Mouse (Mus musculus) CH12.LX (cell line): ENCODE measurements at regions not wholly inside any gene's neighbourhood (a gene's known extent, or its start where the extent isn't known, plus 50 kb on each side); places are given as distances from the start of the nearest gene placed in this dataset.

Source experiments
- DNase-seq: peaks from one replicate; pipeline ENCODE4 v3.0.0-alpha.2; 2013; ENCODE audit errors: extremely low read depth
- H3K27ac ChIP-seq: 2 replicates; pipeline ENCODE4 v1.5.1; 2012; ENCODE audit warnings: low read depth, mild to moderate bottlenecking, control low read depth, moderate library complexity; ENCODE audit not compliant: insufficient read depth
- H3K27me3 ChIP-seq: replicated peaks from 2 replicates; pipeline ENCODE3; 2012; ENCODE audit warnings: inconsistent platforms
- H3K36me3 ChIP-seq, 2 experiments: replicated peaks in 1 of 2; 2 replicates each; pipeline versions ENCODE3 to v1.6.1; 2012; ENCODE audit warnings: inconsistent platforms in 1 of 2, low read length in 1 of 2, mild to moderate bottlenecking in 1 of 2, mixed read lengths in 1 of 2, moderate library complexity in 1 of 2; ENCODE audit not compliant: control insufficient read depth in 1 of 2, insufficient read depth in 1 of 2
- H3K4me1 ChIP-seq, 2 experiments: 2 replicates each; pipeline ENCODE4 v1.6.1; 2012; ENCODE audit warnings: inconsistent platforms in 1 of 2, moderate library complexity in 1 of 2; ENCODE audit not compliant: insufficient read depth in 2 of 2, control insufficient read depth in 1 of 2
- H3K4me2 ChIP-seq: 2 replicates; pipeline ENCODE4 v1.6.1; 2012; ENCODE audit warnings: low read depth, mild to moderate bottlenecking, control low read depth; ENCODE audit not compliant: poor library complexity, insufficient read depth, severe bottlenecking
- H3K4me3 ChIP-seq, 3 experiments: fragments of 150-350 bp in 1 of 3; sonication (generic) in 1 of 3; replicated peaks in 1 of 3; 2 replicates each; pipeline versions ENCODE3 to v1.5.1; 2011 to 2012; ENCODE audit warnings: low read depth in 2 of 3, low read length in 2 of 3, mild to moderate bottlenecking in 2 of 3, moderate library complexity in 2 of 3, control low read depth in 1 of 3, improper control_type of control experiment in 1 of 3, inconsistent platforms in 1 of 3, mixed read lengths in 1 of 3; ENCODE audit not compliant: poor library complexity in 1 of 3
- H3K79me2 ChIP-seq: replicated peaks from 2 replicates; pipeline ENCODE4 v1.6.1; 2012; ENCODE audit warnings: mild to moderate bottlenecking, moderate library complexity; ENCODE audit not compliant: control insufficient read depth, poor library complexity, insufficient read depth, severe bottlenecking; ENCODE audit errors: extremely low read depth
- H3K9ac ChIP-seq: 2 replicates; pipeline ENCODE4 v1.6.1; 2012; ENCODE audit warnings: low read depth, mild to moderate bottlenecking, control low read depth, moderate library complexity; ENCODE audit not compliant: insufficient read depth
- H3K9me3 ChIP-seq: replicated peaks from 2 replicates; pipeline ENCODE3; 2012; ENCODE audit warnings: low read length, inconsistent platforms, mixed read lengths
- CHD2 ChIP-seq: IDR thresholded peaks from 2 replicates; pipeline ENCODE4 v1.6.1; 2011; ENCODE audit warnings: low read length, improper control_type of control experiment
- E2F4 ChIP-seq: IDR thresholded peaks from 2 replicates; pipeline ENCODE4 v1.6.1; 2011; ENCODE audit warnings: low read depth, low read length, improper control_type of control experiment; ENCODE audit not compliant: insufficient replicate concordance
- ETS1 ChIP-seq: conservative IDR thresholded peaks from 2 replicates; pipeline ENCODE4 v1.6.1; 2012; ENCODE audit warnings: low read depth, mild to moderate bottlenecking, inconsistent platforms, low read length, improper control_type of control experiment, moderate library complexity
- HCFC1 ChIP-seq: IDR thresholded peaks from 2 replicates; pipeline ENCODE4 v1.6.1; 2012; ENCODE audit warnings: low read depth, mild to moderate bottlenecking, inconsistent platforms, low read length, improper control_type of control experiment
- JUND ChIP-seq: conservative IDR thresholded peaks from 2 replicates; pipeline ENCODE4 v1.6.1; 2011; ENCODE audit warnings: low read depth, low read length, improper control_type of control experiment
- MEF2A ChIP-seq: IDR thresholded peaks from 2 replicates; pipeline ENCODE4 v1.6.1; 2014; ENCODE audit warnings: low read depth, mild to moderate bottlenecking, inconsistent platforms, low read length, improper control_type of control experiment, borderline replicate concordance
- MYC ChIP-seq: IDR thresholded peaks from 2 replicates; pipeline ENCODE4 v1.6.1; 2011; ENCODE audit warnings: low read depth, mild to moderate bottlenecking, improper control_type of control experiment, low read length
- NELFE ChIP-seq: IDR thresholded peaks from 2 replicates; pipeline ENCODE4 v1.6.1; 2011; ENCODE audit warnings: low read depth, low read length, improper control_type of control experiment
- NRF1 ChIP-seq: IDR thresholded peaks from 2 replicates; pipeline ENCODE4 v1.6.1; 2014; ENCODE audit warnings: low read depth, mild to moderate bottlenecking, inconsistent platforms, low read length, improper control_type of control experiment, moderate library complexity
- PAX5 ChIP-seq: IDR thresholded peaks from 2 replicates; pipeline ENCODE4 v1.6.1; 2012; ENCODE audit warnings: low read length, inconsistent platforms, mixed read lengths
- RCOR1 ChIP-seq: conservative IDR thresholded peaks from 2 replicates; pipeline ENCODE4 v1.6.1; 2012; ENCODE audit warnings: low read depth, mild to moderate bottlenecking, inconsistent platforms, low read length, improper control_type of control experiment
- TBP ChIP-seq: conservative IDR thresholded peaks from 2 replicates; pipeline ENCODE4 v1.6.1; 2011; ENCODE audit warnings: low read depth, low read length, improper control_type of control experiment
- USF1 ChIP-seq: IDR thresholded peaks from 2 replicates; pipeline ENCODE4 v1.6.1; 2014; ENCODE audit warnings: low read depth, mild to moderate bottlenecking, inconsistent platforms, low read length, improper control_type of control experiment
- ZC3H11A ChIP-seq: IDR thresholded peaks from 2 replicates; pipeline ENCODE4 v1.6.1; 2012; ENCODE audit warnings: low read depth, mild to moderate bottlenecking, inconsistent platforms, low read length, improper control_type of control experiment
- ZMIZ1 ChIP-seq: IDR thresholded peaks from 2 replicates; pipeline ENCODE4 v1.6.1; 2012; ENCODE audit warnings: low read depth, mild to moderate bottlenecking, inconsistent platforms, low read length, improper control_type of control experiment
- dilution Hi-C: fragments of 300-500 bp; cut with MboI; formaldehyde crosslinking; loops from 2 replicates; pipeline ENCODE4 v1.14.3; 2020; ENCODE audit warnings: low sequenced_read_pairs; ENCODE audit not compliant: extremely low pct_unique_long_range_greater_than_20kb, extremely low pct_ligation_motif_present
- in situ Hi-C: fragments of 300-500 bp; cut with MboI; formaldehyde crosslinking; loops from 3 replicates; pipeline ENCODE4 v1.14.3; 2019; ENCODE audit warnings: low sequenced_read_pairs, low pct_ligation_motif_present, low pct_unique_long_range_greater_than_20kb, mixed read lengths

GRCm38 (mm10) chr16:75384526-75385222 is 201.2 kb downstream of the Lipi start:
- Histone ChIP-seq H3K4me1 (no peaks in the 10 kb centered on the region), H3K36me3 (no peaks in the 10 kb centered on the region), H3K79me2 (no peaks in the 10 kb centered on the region), H3K4me2 (no peak overlapping the region), H3K9ac (no peak overlapping the region), H3K9me3 (peaks cover 38% of the 10 kb centered on the region), H3K4me3 (no peak overlapping the region), H3K27me3 (no peaks in the 10 kb centered on the region), H3K27ac (no peak overlapping the region)
- no peak for TF ChIP-seq USF1
- in situ Hi-C loops = no loop called here
- no peak for DNase-seq
- dilution Hi-C loops = no loop called here

- no peaks in the 10 kb centered on the region for H3K4me1 ChIP-seq
- no peak overlapping the region for H3K9ac ChIP-seq
- H3K9me3 ChIP-seq = peaks cover 33% of the 10 kb centered on the region
- no peak overlapping the region for H3K4me3 ChIP-seq
- H3K27ac ChIP-seq = no peak overlapping the region
- H3K36me3 ChIP-seq = no peaks in the 10 kb centered on the region
- dilution Hi-C loops = no loop called here
- DNase-seq = no peak
- no peak overlapping the region for H3K4me2 ChIP-seq
- H3K27me3 ChIP-seq = no peaks in the 10 kb centered on the region
- TF ChIP-seq MYC (no peak), NELFE (no peak), ETS1 (no peak), ZC3H11A (no peak), ZMIZ1 (no peak), NRF1 (no peak), TBP (no peak), PAX5 (no peak), RCOR1 (no peak), HCFC1 (no peak), E2F4 (no peak), JUND (no peak), MEF2A (no peak), CHD2 (no peak)
- TF ChIP-seq, all 38 proteins: peak for 0
- H3K79me2 ChIP-seq = no peaks in the 10 kb centered on the region
- in situ Hi-C loops = no loop called here
Observed at GRCm38 (mm10) chr16:75381191-75381590, 204.7 kb downstream of the Lipi start.
